Comparison of ENCODE assay signal across 12 mouse cellular contexts in genomic region chr13:5614833-5615232, GRCm38 (mm10).
DNase-seq lines count a peak whose midpoint lies in the region; ATAC-seq lines count a peak whose summit lies in the region.
"Had no signal": no experiment of that assay in that cellular context is flagged by ENCODE, and none has a peak within 500 bp of the region (broad histone marks: within the 10 kb centered on the region; RNA-seq: fewer than 3 reads in every experiment).

No protein-coding gene starts in this region.

- no peaks in the 10 kb centered on the region for H3K9me3 ChIP-seq in kidney, embryonic 14.5 days (ENCODE audit: control insufficient read depth, low read length)
- no peaks in the 10 kb centered on the region for H3K9me3 ChIP-seq in heart, embryonic 16.5 days (replicated peaks; ENCODE audit: control insufficient read depth, low read length)
- H3K9me3 ChIP-seq: embryonic facial prominence, embryonic 13.5 days had no signal

- H3K9ac ChIP-seq in kidney, embryonic 14.5 days (ENCODE audit: low read depth, low read length) = no peak overlapping the region
- no peak overlapping the region for H3K9ac ChIP-seq in heart, embryonic 16.5 days (ENCODE audit: low read length)
- H3K9ac ChIP-seq: embryonic facial prominence, embryonic 13.5 days had no signal

- no peaks in the 10 kb centered on the region for H3K27me3 ChIP-seq in kidney, embryonic 14.5 days (ENCODE audit: control insufficient read depth, insufficient read depth, low read length)
- H3K27me3 ChIP-seq in heart, embryonic 16.5 days (ENCODE audit: control insufficient read depth, insufficient read depth, low read length) = no peaks in the 10 kb centered on the region
- H3K27me3 ChIP-seq: embryonic facial prominence, embryonic 13.5 days had no signal

- H3K4me3 ChIP-seq in kidney, embryonic 14.5 days (ENCODE audit: low read length) = no peak overlapping the region
- no peak overlapping the region for H3K4me3 ChIP-seq in heart, embryonic 16.5 days (ENCODE audit: low read length)
- H3K4me3 ChIP-seq: embryonic facial prominence, embryonic 13.5 days had no signal

- no peak overlapping the region for H3K27ac ChIP-seq in kidney, embryonic 14.5 days (ENCODE audit: low read depth, low read length)
- peak overlapping the region; percentile 78 for H3K27ac ChIP-seq in heart, embryonic 16.5 days (ENCODE audit: low read length)
- H3K27ac ChIP-seq: embryonic facial prominence, embryonic 13.5 days had no signal

- no peak for ATAC-seq in kidney, embryonic 14.5 days (ENCODE audit: low FRiP score, low TSS enrichment)
- peak; percentile 63 for ATAC-seq in heart, embryonic 16.5 days (replicated peaks; ENCODE audit: extremely low read depth, insufficient read depth, low FRiP score)
- ATAC-seq in cerebellum, adult (ENCODE audit: insufficient number of reproducible peaks, low FRiP score, low TSS enrichment) = no peak
- ATAC-seq: forebrain, embryonic 14.5 days had no signal

- WGBS in kidney, embryonic 14.5 days = 83% methylated on average over 5 of the region's 5 CpGs
- 69% methylated on average over 5 of the region's 5 CpGs for WGBS in heart, embryonic 16.5 days

- H3K36me3 ChIP-seq in kidney, embryonic 14.5 days (ENCODE audit: control insufficient read depth, insufficient read depth, low read length) = no peaks in the 10 kb centered on the region
- no peaks in the 10 kb centered on the region; the same call in 1 of the 2 replicates for H3K36me3 ChIP-seq in heart, embryonic 16.5 days (ENCODE audit: control insufficient read depth, insufficient read depth)
- H3K36me3 ChIP-seq: embryonic facial prominence, embryonic 13.5 days had no signal

- H3K4me2 ChIP-seq in kidney, embryonic 14.5 days (replicated peaks; ENCODE audit: low read depth, low read length) = no peak overlapping the region
- H3K4me2 ChIP-seq in heart, embryonic 16.5 days (ENCODE audit: low read depth, low read length) = no peak overlapping the region
- H3K4me2 ChIP-seq: embryonic facial prominence, embryonic 13.5 days had no signal

- no peaks in the 10 kb centered on the region for H3K4me1 ChIP-seq in kidney, embryonic 14.5 days (ENCODE audit: control insufficient read depth, insufficient read depth, low read length)
- peaks cover 11% of the 10 kb centered on the region for H3K4me1 ChIP-seq in heart, embryonic 16.5 days (ENCODE audit: control insufficient read depth, insufficient read depth, low read length)
- H3K4me1 ChIP-seq: embryonic facial prominence, embryonic 13.5 days had no signal

- DNase-seq in heart, adult 18-20 months = peak; percentile 51 to 69
- DNase-seq in heart, postnatal 36 days = no peak
- DNase-seq in kidney, postnatal 14 days = peak; percentile 27
- DNase-seq in mesoderm, embryonic 11.5 days (ENCODE audit: low read depth, low spot score) = peak; percentile 7
- no peak for DNase-seq in testis, postnatal 10 days (ENCODE audit: low spot score)
- DNase-seq: cerebellum, adult 2 months; thymus, adult 2 months had no signal

- intact Hi-C loops in heart, postnatal 36 days (cut with DNase I) = loop anchor here (2.0 to 5.0 kb wide), 4 partner anchors 22 to 268 kb away; no protein-coding TSS in a partner anchor

Comparison
In these comparisons a context has a peak if more than half of its experiments do, and no peak if none do; other contexts are left out.
1. DNase-seq: peak in heart, adult 18-20 months (2 of 2), kidney, postnatal 14 days (single experiment) and mesoderm, embryonic 11.5 days (single experiment); none in heart, postnatal 36 days (0 of 2) and testis, postnatal 10 days (single experiment).